Comparison of ENCODE assay signal across 14 mouse cellular contexts in genomic region chr1:151548896-151549610, GRCm38 (mm10). TPM values are rescaled to one million over a fixed set of nuclear protein-coding genes. Genes with fewer than 3 reads are reported as not detected.
DNase-seq lines count a peak whose midpoint lies in the region; ATAC-seq and TF ChIP-seq lines count a peak whose summit lies in the region.
"Had no signal": no experiment of that assay in that cellular context is flagged by ENCODE, and none has a peak within 500 bp of the region (broad histone marks: within the 10 kb centered on the region; RNA-seq: fewer than 3 reads in every experiment).

No protein-coding gene starts in this region.

- no peaks in the 10 kb centered on the region for H3K27me3 ChIP-seq in lung, postnatal 0 days (replicated peaks; ENCODE audit: insufficient read depth, low read length)
- H3K27me3 ChIP-seq in kidney, embryonic 15.5 days, result no peaks in the 10 kb centered on the region
- H3K27me3 ChIP-seq: limb, embryonic 12.5 days; midbrain, embryonic 12.5 days had no signal

- 0 out of 2 replicates have a peak, but pooled peaks have one; percentile 14 for ATAC-seq in lung, postnatal 0 days
- peak; percentile 82 for ATAC-seq in kidney, embryonic 15.5 days (replicated peaks; ENCODE audit: low FRiP score)
- ATAC-seq: inflammation-experienced regulatory T-cells, adult 6 months had no signal

- peaks cover 4% of the 10 kb centered on the region; the same call in 1 of the 2 replicates for H3K4me1 ChIP-seq in lung, postnatal 0 days (ENCODE audit: insufficient read depth, low read depth, low read length)
- peaks cover 13% of the 10 kb centered on the region for H3K4me1 ChIP-seq in kidney, embryonic 15.5 days
- H3K4me1 ChIP-seq: limb, embryonic 12.5 days had no signal

- H3K9me3 ChIP-seq in lung, postnatal 0 days (ENCODE audit: low read length), result no peaks in the 10 kb centered on the region
- no peaks in the 10 kb centered on the region for H3K9me3 ChIP-seq in kidney, embryonic 15.5 days (replicated peaks)
- H3K9me3 ChIP-seq: limb, embryonic 12.5 days; midbrain, embryonic 12.5 days had no signal

- no peak overlapping the region for H3K9ac ChIP-seq in lung, postnatal 0 days (replicated peaks; ENCODE audit: low read depth)
- H3K9ac ChIP-seq in kidney, embryonic 15.5 days, result no peak overlapping the region
- H3K9ac ChIP-seq: limb, embryonic 12.5 days; midbrain, embryonic 12.5 days had no signal

- no peak overlapping the region for H3K4me3 ChIP-seq in lung, postnatal 0 days (ENCODE audit: low read depth, low read length)
- no peak overlapping the region for H3K4me3 ChIP-seq in kidney, embryonic 15.5 days (replicated peaks)
- H3K4me3 ChIP-seq: erythroblast, embryonic 14.5 days; limb, embryonic 12.5 days; midbrain, embryonic 12.5 days had no signal

- no peak overlapping the region for H3K27ac ChIP-seq in lung, postnatal 0 days (ENCODE audit: low read length)
- peak overlapping the region; percentile 79 for H3K27ac ChIP-seq in kidney, embryonic 15.5 days
- H3K27ac ChIP-seq: limb, embryonic 12.5 days; midbrain, embryonic 12.5 days had no signal

- peak; percentile 43 for DNase-seq in lung, postnatal 0 days (ENCODE audit: low spot score)
- DNase-seq in lung, postnatal 14 days, result no peak
- DNase-seq in fat pad, adult 2 months (ENCODE audit: extremely low read depth, low read depth, low spot score), result peak; percentile 62
- DNase-seq in testis, postnatal 10 days (ENCODE audit: low spot score), result peak; percentile 62
- no peak for DNase-seq in frontal cortex, postnatal 14 days (ENCODE audit: low spot score in 2 of 2)
- no peak for DNase-seq in embryo, embryonic 11 days
- DNase-seq: adrenal gland, adult 8-10 months; spleen, adult 18-20 months; thymus, adult 18-20 months had no signal

- no peak overlapping the region for H3K4me2 ChIP-seq in lung, postnatal 0 days (replicated peaks; ENCODE audit: low read depth, low read length)
- no peak overlapping the region for H3K4me2 ChIP-seq in kidney, embryonic 15.5 days
- H3K4me2 ChIP-seq: limb, embryonic 12.5 days; midbrain, embryonic 12.5 days had no signal

- no peaks in the 10 kb centered on the region for H3K36me3 ChIP-seq in lung, postnatal 0 days (ENCODE audit: insufficient read depth, low read length)
- no peaks in the 10 kb centered on the region for H3K36me3 ChIP-seq in kidney, embryonic 15.5 days
- H3K36me3 ChIP-seq: limb, embryonic 12.5 days; midbrain, embryonic 12.5 days had no signal

- WGBS in lung, postnatal 0 days, result 51% methylated on average over 8 of the region's 8 CpGs
- 58% methylated on average over 8 of the region's 8 CpGs for WGBS in kidney, embryonic 15.5 days

- no peak for TF ChIP-seq EP300 in lung, postnatal 0 days (IDR thresholded peaks at IDR 0.05)

- TF ChIP-seq CTCF in lung, postnatal 0 days (IDR thresholded peaks at IDR 0.05), result no peak

RNA-seq across cellular contexts. Expression of gene Fam129a, which starts 21.9 kb away (rescaled TPM):
- polyA plus RNA-seq in lung, postnatal 0 days (2015; fragmentation: Nextera tagmentation; extraction: Ambion mirVana), result 12.9 and 13.1 TPM in 2 replicates
- polyA plus RNA-seq in kidney, embryonic 15.5 days (2015; fragmentation: Nextera tagmentation; extraction: Ambion mirVana), result 10.5 and 12.7 TPM in 2 replicates

RNA-seq across cellular contexts. Expression of gene Rnf2, which starts 48.3 kb away (rescaled TPM):
- 41.9 TPM in 2 replicates for polyA plus RNA-seq in lung, postnatal 0 days (2015; fragmentation: Nextera tagmentation; extraction: Ambion mirVana)
- 91.4 and 94.8 TPM in 2 replicates for polyA plus RNA-seq in kidney, embryonic 15.5 days (2015; fragmentation: Nextera tagmentation; extraction: Ambion mirVana)

Comparison
In these comparisons a context has a peak if more than half of its experiments do, and no peak if none do; other contexts are left out.
1. DNase-seq: peak in lung, postnatal 0 days (single experiment), fat pad, adult 2 months (single experiment) and testis, postnatal 10 days (single experiment); none in lung, postnatal 14 days (single experiment), frontal cortex, postnatal 14 days (0 of 2) and embryo, embryonic 11 days (single experiment).